Mouse (Mus musculus): ENCODE measurements around the gene Itsn1. TPM values are rescaled to one million over a fixed set of nuclear protein-coding genes. Genes with fewer than 3 reads are reported as not detected.

Gene Itsn1
- polyA plus RNA-seq, 1 experiment: 25.8 TPM

DNA sequence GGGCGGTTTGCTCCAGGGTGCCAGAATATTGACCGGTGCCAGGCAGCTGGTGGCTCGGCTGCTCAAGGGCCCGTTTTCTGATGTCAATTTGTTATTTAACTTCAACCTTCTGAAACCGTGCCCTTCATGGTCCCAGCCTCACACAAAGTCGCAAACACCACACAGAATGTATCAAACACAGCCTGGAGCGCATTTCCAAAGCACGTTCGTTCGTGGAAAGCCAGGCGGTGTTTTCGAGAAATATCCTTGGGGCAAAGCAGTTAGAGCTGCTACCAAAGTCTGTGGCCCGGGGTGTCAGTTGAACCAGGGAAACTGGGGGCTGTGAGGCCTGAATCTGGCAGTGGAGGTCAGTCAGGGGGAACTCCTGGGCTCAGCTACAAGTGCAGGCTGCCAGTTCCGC is 213.1 kb downstream of the Itsn1 start:
- DNase-seq (ENCODE audit: low read depth): no peak

DNA sequence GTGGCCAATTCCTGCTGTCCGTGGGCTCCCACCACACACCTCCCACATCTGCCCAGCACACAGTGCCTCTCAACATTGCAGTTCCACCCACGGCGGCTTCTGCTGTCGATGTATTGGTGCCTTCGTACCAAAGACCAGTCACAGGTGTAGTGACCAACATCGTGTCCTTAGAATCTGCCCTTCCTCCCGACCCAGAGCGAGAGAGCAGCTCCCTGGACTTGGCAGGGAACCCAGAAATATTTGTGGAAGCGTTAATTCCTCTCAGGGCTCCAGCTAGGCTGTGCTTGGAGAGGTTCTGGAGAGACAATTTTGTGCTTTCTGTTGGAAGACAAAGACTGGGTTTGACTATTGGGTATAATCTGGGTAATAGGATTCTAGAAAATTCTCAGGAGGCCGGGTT is 217.2 kb downstream of the Itsn1 start:
- DNase-seq (ENCODE audit: low read depth): no peak

DNA sequence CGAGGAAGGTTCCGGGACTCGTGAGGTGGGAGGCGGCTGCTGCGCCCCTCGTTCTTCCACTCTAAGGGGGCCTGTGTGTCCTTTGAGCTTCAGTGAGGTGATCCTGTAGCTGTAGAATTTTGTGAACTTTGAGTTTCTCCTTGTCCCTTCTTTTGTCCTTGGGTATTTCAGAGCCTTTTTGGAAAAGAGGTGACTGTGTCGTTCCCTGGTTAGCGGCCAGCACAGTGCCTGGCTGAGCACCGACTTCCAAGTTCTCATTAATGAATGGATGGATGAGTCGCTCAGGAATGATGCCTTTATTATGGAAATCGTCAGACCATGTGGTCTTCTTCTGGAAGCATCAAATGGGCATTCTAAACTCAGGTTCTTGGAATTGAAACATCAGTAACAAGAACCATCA is 218.0 kb downstream of the Itsn1 start:
- no peak for DNase-seq (ENCODE audit: low read depth)

DNA sequence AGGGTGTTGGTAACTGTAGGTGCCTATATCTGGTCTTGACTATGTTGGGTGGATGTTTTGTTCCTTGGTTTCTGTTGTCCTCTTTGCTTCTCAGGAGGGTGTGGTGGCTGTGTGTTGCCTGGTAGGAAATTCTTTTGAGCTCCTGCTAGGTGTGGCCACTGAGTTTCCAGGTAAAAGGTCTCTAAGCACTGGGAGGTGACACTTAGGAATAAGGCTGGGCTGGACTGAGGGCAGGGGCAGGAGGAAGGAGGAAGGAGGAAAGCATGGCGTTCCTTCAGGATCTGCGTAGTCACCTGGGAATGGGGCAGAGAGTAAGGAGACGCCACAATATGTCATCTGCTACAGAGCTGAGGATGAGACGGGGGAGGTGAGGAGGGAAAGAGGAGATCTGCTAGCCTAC is 224.9 kb downstream of the Itsn1 start:
- DNase-seq (ENCODE audit: low read depth): no peak

DNA sequence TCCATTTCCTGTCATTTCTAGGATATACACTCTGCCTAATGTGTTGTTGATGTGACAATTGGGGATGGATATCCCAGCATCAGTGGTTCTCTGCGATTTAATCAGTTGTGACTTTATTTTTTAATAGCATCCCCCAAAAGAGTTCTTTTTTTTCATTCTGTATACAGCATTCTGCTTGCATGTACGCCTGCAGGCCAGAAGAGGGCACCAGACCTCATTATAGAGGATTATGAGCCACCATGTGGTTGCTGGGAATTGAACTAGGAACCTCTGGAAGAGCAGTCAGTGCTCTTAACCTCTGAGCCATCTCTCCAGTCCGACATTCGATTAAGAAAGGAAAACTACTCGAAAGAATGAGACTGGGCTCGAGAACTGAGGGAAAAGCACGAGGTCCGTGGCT is 225.7 kb downstream of the Itsn1 start:
- no peak for DNase-seq (ENCODE audit: low read depth)

DNA sequence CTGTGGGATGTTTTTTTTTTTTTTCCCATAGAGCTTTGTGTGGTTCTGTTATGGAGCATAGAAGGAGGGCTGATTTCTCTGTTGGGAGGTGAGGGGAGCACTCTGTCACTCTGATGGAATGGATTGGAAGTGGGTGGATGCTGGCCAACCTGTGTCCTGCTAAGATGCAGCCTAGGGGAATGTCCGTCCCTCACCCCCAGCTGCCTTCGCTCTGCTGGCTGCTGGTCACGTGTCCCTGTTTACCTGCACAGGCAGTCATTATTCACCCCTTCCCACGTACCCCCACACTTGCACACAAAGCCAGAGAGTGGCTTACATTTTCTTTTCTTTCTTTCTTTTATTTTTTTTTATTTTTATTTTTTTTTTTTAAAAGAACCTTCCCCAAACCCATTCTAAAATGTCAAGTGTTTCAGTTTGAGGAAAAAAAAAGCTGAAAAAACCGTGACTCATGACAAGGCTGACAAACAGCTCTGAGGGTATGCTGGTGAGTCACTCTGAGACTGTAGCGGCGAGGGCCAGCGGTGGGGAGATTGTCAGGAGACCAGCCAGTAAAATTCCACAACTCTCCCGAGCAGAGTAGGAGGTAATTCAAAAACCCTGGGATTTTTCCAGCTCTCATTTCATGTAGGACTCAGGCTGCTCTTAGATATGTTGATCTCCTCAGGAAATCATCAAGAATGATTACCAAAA is 233.3 kb downstream of the Itsn1 start:
- no peak for DNase-seq (ENCODE audit: low read depth)

DNA sequence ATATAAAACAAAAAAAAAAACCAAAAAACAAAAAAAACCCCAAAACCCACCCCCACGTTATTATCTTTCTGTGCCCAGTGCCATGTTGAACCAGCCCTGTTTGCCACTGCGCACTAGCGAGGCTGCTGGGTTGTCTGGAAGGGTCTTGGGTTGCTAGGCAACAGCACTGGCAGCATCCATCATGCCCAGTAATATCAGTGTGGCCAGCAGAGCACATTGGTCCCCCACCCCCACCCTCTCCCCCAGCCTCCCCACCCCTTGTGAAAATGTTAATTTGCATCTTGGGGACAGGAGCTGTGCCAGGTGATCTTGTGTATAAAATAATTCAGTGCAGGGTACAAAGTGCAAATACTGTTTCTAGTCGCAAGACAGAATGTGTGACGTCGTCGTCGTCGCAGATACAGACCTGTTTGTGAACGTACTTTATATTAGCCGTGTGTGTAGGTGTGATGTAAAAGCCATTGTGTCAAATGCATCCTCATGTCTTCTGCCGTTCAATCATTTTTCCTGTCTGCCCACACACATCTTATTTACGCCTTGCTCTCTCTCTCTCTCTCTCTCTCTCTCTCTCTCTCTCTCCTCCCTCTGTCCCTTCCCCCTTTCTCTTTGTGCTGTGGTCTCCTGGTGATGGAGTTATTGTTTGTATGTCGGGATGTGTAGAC is 233.9 kb downstream of the Itsn1 start:
- no peak for DNase-seq (ENCODE audit: low read depth)

DNA sequence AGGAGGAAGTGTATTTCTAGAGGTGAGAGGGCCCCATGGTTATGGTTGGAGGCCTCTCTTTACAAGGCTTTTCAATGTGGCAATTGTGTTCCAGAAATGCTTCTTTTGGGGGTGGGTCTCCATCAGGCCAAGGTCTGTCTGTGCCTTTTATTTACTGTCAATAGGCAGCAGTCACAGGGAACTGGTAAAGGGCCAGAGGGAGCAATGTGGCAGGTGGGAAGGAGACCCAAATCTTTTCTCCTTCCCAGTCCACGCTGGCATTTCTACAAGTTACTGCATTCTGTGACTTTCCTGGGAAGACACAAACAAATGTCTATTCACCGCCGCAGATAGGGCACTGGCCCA is 234.4 kb downstream of the Itsn1 start:
- no peak for DNase-seq (ENCODE audit: low read depth)

DNA sequence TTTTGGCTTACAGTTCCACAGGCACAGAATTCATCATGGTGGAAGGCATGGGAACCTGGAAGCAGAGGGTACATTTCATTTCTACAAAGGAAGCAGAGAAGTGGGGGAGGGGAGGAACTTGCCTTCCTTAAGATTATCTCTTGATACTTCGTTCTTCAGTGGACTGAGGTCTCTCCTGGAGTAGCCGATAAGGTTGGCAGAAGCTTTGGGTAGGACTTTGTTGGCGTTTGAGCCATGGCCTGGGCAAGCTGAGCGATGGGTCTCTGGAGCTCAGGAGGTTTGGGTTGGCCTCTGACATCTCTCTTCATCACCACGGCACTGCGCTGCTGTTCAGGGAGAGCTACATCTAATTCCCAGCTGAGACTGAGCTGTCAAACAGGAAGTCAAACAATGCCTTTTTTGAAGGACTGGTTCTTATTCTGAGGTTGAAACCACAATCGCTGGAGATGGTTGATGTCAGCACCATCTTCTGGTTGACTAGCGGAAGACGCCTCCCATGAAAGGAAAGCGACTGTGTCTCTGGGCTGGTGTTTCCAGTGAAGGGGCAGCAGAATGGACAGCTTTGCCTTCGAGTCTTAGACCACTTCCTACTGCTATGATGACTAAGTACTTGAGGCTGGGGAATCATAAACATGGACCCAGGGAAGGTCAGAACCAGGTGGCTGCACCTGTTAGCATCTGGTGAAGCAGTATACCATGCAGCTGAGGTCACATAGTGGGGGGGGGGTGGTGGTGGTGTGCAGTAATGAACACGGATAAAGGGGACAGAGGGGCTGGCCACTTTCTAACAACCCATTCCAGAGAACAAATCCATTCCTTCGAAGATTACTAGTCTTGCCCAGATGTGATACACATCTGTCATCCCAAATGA is 235.5 kb downstream of the Itsn1 start:
- DNase-seq (ENCODE audit: low read depth): no peak

DNA sequence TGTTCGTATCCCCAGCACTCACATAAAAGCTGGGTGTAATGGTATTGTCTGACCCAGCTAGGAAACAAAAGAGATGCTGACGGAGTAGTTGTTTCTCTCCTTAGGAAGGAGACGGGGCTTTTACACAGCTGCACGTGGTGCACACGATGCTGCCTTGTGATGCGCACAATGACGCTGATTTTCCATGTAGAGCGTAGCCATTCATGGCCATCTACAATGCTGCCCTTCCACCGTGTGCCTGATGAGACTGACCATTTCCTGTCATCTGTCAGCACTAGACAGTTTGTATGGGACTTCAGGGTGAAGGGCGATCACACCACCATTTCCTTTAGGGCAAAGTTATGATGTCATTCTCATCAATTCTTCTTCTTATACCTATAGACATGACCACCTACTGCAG is 239.6 kb downstream of the Itsn1 start:
- no peak for DNase-seq (ENCODE audit: low read depth)

DNA sequence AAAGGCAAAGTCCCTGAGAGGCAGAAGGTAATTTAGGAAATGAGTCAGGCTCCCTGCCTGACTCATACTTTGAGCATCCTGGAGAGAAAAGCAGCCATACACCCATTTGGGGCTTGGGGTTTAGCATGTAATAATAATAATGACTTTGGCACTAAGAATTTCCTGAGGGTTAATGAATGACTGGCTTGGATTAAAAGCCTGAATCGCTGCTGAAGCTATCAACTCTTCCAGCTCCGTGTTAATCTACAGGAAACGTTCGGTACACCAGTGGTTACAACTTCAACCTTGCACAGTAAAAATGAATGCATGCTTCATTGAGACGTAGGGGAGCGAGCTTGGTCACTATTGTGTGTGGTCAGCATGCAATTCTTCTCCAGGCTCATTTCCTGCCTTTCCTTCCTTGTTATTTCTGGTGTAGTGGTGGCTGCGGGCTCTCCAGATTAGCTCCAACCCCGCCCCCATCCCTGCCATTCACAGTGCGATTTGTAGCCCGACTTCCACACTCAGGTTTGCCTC is 240.5 kb downstream of the Itsn1 start:
- DNase-seq (ENCODE audit: low read depth): no peak

Other genes starting within 250 kb of the Itsn1 start
- 25.7 and 26.7 TPM in 2 replicates for gene Ifnar1, start 244.0 kb upstream of the Itsn1 start, polyA plus RNA-seq (2012; rRNA removed)
- gene Ifngr2, start 182.2 kb upstream of the Itsn1 start, polyA plus RNA-seq (2012; rRNA removed): 39.0 and 46.2 TPM in 2 replicates
- 81.1 and 81.7 TPM in 2 replicates for gene Tmem50b, start 131.5 kb upstream of the Itsn1 start, polyA plus RNA-seq (2012; rRNA removed)
- gene Dnajc28, start 110.3 kb upstream of the Itsn1 start, polyA plus RNA-seq (2012; rRNA removed): 1.5 and 2.0 TPM in 2 replicates
- 35.3 and 36.3 TPM in 2 replicates for gene Gart, start 82.3 kb upstream of the Itsn1 start, polyA plus RNA-seq (2012; rRNA removed)
- 110 and 115 TPM in 2 replicates for gene Son, start 81.8 kb upstream of the Itsn1 start, polyA plus RNA-seq (2012; rRNA removed)
- gene Donson, start 40.5 kb upstream of the Itsn1 start, polyA plus RNA-seq (2012; rRNA removed): 3.6 and 3.8 TPM in 2 replicates
- gene Cryzl1, start 306 bp upstream of the Itsn1 start, polyA plus RNA-seq (2012; rRNA removed): 25.1 and 30.9 TPM in 2 replicates